Mouse (Mus musculus) heart, embryonic 14.5 days (tissue): ENCODE measurements at regions not wholly inside any gene's neighbourhood (a gene's known extent, or its start where the extent isn't known, plus 50 kb on each side); places are given as distances from the start of the nearest gene placed in this dataset.

Experiments used
- ATAC-seq: fragments of 200-750 bp; cut with Nextera tagmentation; 2 replicates; pipeline ENCODE4 v1.8.0; 2017; ENCODE audit warnings: low read depth, moderate TSS enrichment; ENCODE audit not compliant: insufficient number of reproducible peaks, insufficient read depth, low FRiP score
- H3K27ac ChIP-seq, 2 experiments: fragments of 200-500 bp in 1 of 2; fragments of 300-500 bp in 1 of 2; sonication (generic) in 1 of 2; replicated peaks in 1 of 2; 2 replicates each; pipeline ENCODE4 v1.5.1; 2012 to 2014; ENCODE audit warnings: low read depth in 2 of 2, low read length in 2 of 2, control low read depth in 1 of 2, mild to moderate bottlenecking in 1 of 2, mixed read lengths in 1 of 2; ENCODE audit not compliant: control insufficient read depth in 1 of 2, insufficient read depth in 1 of 2
- H3K27me3 ChIP-seq: fragments of 300-500 bp; sonication (generic); 2 replicates; pipeline ENCODE4 v1.6.1; 2014; ENCODE audit warnings: mild to moderate bottlenecking, low read length, control low read depth; ENCODE audit not compliant: control insufficient read depth, insufficient read depth
- H3K36me3 ChIP-seq: fragments of 300-500 bp; sonication (generic); 2 replicates; pipeline ENCODE4 v1.6.1; 2014; ENCODE audit warnings: mild to moderate bottlenecking, control low read depth, low read length, mixed read lengths; ENCODE audit not compliant: control insufficient read depth, insufficient read depth
- H3K4me1 ChIP-seq, 2 experiments: fragments of 200-500 bp in 1 of 2; fragments of 300-500 bp in 1 of 2; sonication (generic) in 1 of 2; 2 replicates each; pipeline ENCODE4 v1.6.1; 2012 to 2014; ENCODE audit warnings: low read length in 2 of 2, control low read depth in 1 of 2, mixed read lengths in 1 of 2; ENCODE audit not compliant: control insufficient read depth in 2 of 2, insufficient read depth in 2 of 2
- H3K4me2 ChIP-seq: fragments of 300-500 bp; sonication (generic); 2 replicates; pipeline ENCODE4 v1.6.1; 2014; ENCODE audit warnings: mild to moderate bottlenecking, low read length
- H3K4me3 ChIP-seq, 2 experiments: fragments of 200-500 bp in 1 of 2; fragments of 300-500 bp in 1 of 2; sonication (generic) in 1 of 2; 2 replicates each; pipeline ENCODE4 v1.5.1; 2012 to 2014; ENCODE audit warnings: low read length in 2 of 2, mild to moderate bottlenecking in 2 of 2, control low read depth in 1 of 2, low read depth in 1 of 2, moderate library complexity in 1 of 2; ENCODE audit not compliant: control insufficient read depth in 1 of 2, insufficient read depth in 1 of 2
- H3K9ac ChIP-seq: fragments of 300-500 bp; sonication (generic); 2 replicates; pipeline ENCODE4 v1.6.1; 2014; ENCODE audit warnings: mild to moderate bottlenecking, low read length
- H3K9me3 ChIP-seq: fragments of 300-500 bp; sonication (generic); 2 replicates; pipeline ENCODE4 v1.6.1; 2016; ENCODE audit warnings: low read length, control low read depth; ENCODE audit not compliant: control insufficient read depth
- WGBS: fragments of 180-500 bp; shearing (Covaris S2); extraction: QIAGEN DNeasy Blood & Tissue Kit; methylation state at CpG from one replicate; pipeline ENCODE4 v1.1.7; 2014; 5-methylcytosine and 5-hydroxymethylcytosine counted together

DNA sequence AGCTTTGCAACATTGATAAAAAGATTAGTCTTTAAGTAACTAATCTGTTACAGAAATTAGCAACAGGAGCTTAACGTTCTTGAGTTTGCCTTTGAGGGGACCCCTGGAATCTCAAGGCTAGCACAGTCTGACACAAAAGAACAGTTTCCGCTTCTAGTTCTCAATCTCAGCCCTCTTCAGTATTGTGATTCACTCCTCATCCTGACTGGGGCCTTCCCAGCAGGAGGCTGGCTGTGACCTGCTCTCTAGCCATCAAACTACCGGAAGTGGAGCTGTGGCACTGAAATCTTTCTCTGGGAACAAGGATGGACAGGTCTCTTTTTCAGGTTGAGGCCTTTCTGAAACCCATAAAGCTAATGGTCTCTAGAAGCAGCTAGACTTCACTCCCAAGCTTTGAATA, 209.6 kb upstream of the Camk1g start:
- H3K4me1 ChIP-seq = peaks cover 10 to 13% of the 10 kb centered on the region in 2 experiments
- no peaks in the 10 kb centered on the region for H3K36me3 ChIP-seq
- no peak overlapping the region for H3K27ac ChIP-seq
- no peak overlapping the region for H3K4me3 ChIP-seq
- no peak for ATAC-seq
- 70% methylated on average over 3 of the region's 3 CpGs for WGBS
- no peak overlapping the region for H3K9ac ChIP-seq
- H3K9me3 ChIP-seq = no peaks in the 10 kb centered on the region
- H3K27me3 ChIP-seq = no peaks in the 10 kb centered on the region
- no peak overlapping the region for H3K4me2 ChIP-seq

GRCm38 (mm10) chr1:193578661-193579175, 208.6 kb upstream of the Camk1g start:
- peaks cover 10 to 13% of the 10 kb centered on the region in 2 experiments for H3K4me1 ChIP-seq
- no peaks in the 10 kb centered on the region for H3K9me3 ChIP-seq
- H3K9ac ChIP-seq = no peak overlapping the region
- no peak overlapping the region for H3K4me2 ChIP-seq
- no peaks in the 10 kb centered on the region for H3K36me3 ChIP-seq
- no peak overlapping the region for H3K27ac ChIP-seq
- ATAC-seq = no peak
- no peaks in the 10 kb centered on the region for H3K27me3 ChIP-seq
- H3K4me3 ChIP-seq = no peak overlapping the region
- WGBS = 44% methylated on average over 2 of the region's 2 CpGs

DNA sequence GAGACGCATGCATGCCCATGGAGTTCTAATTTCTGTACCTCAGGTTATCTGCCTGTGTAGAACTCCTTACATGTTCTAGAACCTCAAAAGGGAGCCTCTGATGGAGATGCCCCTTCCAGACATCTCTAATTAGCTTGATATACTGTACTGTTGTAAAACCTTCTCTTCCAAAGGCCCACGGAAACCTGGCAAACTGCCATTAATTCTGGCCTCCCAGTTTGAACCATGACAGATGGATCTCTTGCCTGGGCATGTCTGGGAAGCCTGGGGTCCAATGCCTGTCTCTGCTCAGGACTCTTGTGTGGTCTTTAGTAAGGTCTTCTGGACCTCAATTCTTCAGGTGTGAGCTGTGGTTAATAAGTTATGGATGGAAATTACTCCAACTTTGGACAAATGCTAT, 207.7 kb upstream of the Camk1g start:
- no peaks in the 10 kb centered on the region for H3K27me3 ChIP-seq
- no peak overlapping the region for H3K27ac ChIP-seq
- H3K9ac ChIP-seq = no peak overlapping the region
- no peak for ATAC-seq
- 61% methylated on average over 2 of the region's 2 CpGs for whole genome bisulfite sequencing
- H3K4me1 ChIP-seq = peaks cover 10 to 13% of the 10 kb centered on the region in 2 experiments
- H3K9me3 ChIP-seq = no peaks in the 10 kb centered on the region
- H3K4me2 ChIP-seq = no peak overlapping the region
- no peaks in the 10 kb centered on the region for H3K36me3 ChIP-seq
- H3K4me3 ChIP-seq = no peak overlapping the region

- ATAC-seq = no peak; the same call in 1 of the 2 replicates
- no peaks in the 10 kb centered on the region for H3K27me3 ChIP-seq
- no peak overlapping the region for H3K4me2 ChIP-seq
- 4% methylated on average over 12 of the region's 12 CpGs for WGBS
- H3K4me3 ChIP-seq = no peak overlapping the region
- peaks cover 7 to 11% of the 10 kb centered on the region in 2 experiments for H3K4me1 ChIP-seq
- H3K36me3 ChIP-seq = no peaks in the 10 kb centered on the region
- no peak overlapping the region for H3K9ac ChIP-seq
- H3K9me3 ChIP-seq = no peaks in the 10 kb centered on the region
- H3K27ac ChIP-seq = no peak overlapping the region
Observed at GRCm38 (mm10) chr1:193575986-193576713, 206.1 kb upstream of the Camk1g start.

DNA sequence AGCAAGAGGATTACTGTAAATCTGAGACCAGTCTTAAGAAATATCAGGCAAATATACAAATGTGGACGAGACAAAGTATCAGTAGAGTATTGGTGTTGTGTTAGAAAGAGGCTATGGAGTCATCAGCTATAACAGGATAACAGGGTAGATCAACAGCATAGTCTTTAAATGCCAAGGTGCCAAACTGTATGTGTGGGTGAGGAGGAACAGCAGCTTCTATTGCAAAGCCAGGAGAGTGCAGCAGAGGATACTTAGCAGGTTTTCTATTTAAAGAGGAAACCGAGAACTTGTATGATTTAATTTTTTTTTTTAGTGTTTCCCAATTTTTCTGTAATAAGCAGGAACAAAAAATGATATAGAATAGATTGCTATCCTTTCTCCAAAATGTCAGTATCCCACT, 202.7 kb upstream of the Camk1g start:
- Histone ChIP-seq H3K36me3 (no peaks in the 10 kb centered on the region), H3K27ac (no peak overlapping the region), H3K9ac (no peak overlapping the region), H3K27me3 (no peaks in the 10 kb centered on the region; the same call in 1 of the 2 replicates), H3K9me3 (no peaks in the 10 kb centered on the region), H3K4me3 (no peak overlapping the region), H3K4me2 (no peak overlapping the region), H3K4me1 (no peaks in the 10 kb centered on the region)
- ATAC-seq = no peak
- 56% methylated on average over 2 of the region's 2 CpGs for WGBS

- ATAC-seq = no peak
- WGBS = 89% methylated on average over 3 of the region's 3 CpGs
- Histone ChIP-seq H3K9me3 (no peaks in the 10 kb centered on the region), H3K9ac (no peak overlapping the region), H3K4me3 (no peak overlapping the region), H3K27ac (no peak overlapping the region), H3K27me3 (no peaks in the 10 kb centered on the region; the same call in 1 of the 2 replicates), H3K4me1 (no peaks in the 10 kb centered on the region), H3K4me2 (no peak overlapping the region), H3K36me3 (no peaks in the 10 kb centered on the region)
Observed at GRCm38 (mm10) chr1:193572411-193572810, 202.3 kb upstream of the Camk1g start.

DNA sequence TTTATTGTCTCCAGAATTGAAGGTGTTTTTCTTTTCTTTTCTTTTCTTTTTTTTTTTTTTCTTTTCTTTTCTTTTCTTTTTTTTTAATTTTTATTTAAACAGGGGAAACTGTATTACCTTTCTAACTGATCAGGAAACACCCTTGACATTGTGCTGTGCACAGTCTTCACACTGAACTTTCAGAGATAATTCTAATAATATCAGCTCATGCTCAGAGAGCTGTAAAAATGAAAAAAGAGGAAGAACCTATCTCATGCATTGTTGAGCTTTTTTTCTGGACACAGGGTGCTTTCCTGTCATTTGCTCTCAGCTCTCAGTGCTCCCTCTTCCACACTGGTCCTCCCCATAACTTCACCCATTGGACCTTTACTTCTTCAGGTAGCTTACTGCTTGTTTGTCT, 201.0 kb upstream of the Camk1g start:
- H3K4me2 ChIP-seq = no peak overlapping the region
- no peak overlapping the region for H3K9ac ChIP-seq
- no peak overlapping the region for H3K27ac ChIP-seq
- H3K4me3 ChIP-seq = no peak overlapping the region
- ATAC-seq = no peak
- H3K4me1 ChIP-seq = no peaks in the 10 kb centered on the region
- no peaks in the 10 kb centered on the region for H3K36me3 ChIP-seq
- H3K9me3 ChIP-seq = no peaks in the 10 kb centered on the region
- no peaks in the 10 kb centered on the region; the same call in 1 of the 2 replicates for H3K27me3 ChIP-seq
